Mouse (Mus musculus) intestine, postnatal 0 days (tissue): ENCODE measurements around the gene Kcnk12. TPM values are rescaled to one million over a fixed set of nuclear protein-coding genes. Genes with fewer than 3 reads are reported as not detected.

Experiments
- ATAC-seq: fragments of 200-750 bp; cut with Nextera tagmentation; 2 replicates; pipeline ENCODE4 v1.8.0; 2017; ENCODE audit warnings: mild to moderate bottlenecking, moderate TSS enrichment, moderate library complexity
- H3K27ac ChIP-seq: fragments of 300-500 bp; sonication (generic); 2 replicates; pipeline ENCODE4 v1.5.1; 2014; ENCODE audit warnings: mild to moderate bottlenecking, low read depth, low read length, moderate library complexity
- H3K27me3 ChIP-seq: fragments of 300-500 bp; sonication (generic); replicated peaks from 2 replicates; pipeline ENCODE4 v1.6.1; 2014; ENCODE audit warnings: low read length, mixed read lengths; ENCODE audit not compliant: control insufficient read depth, insufficient read depth
- H3K36me3 ChIP-seq: fragments of 300-500 bp; sonication (generic); 2 replicates; pipeline ENCODE4 v1.6.1; 2014; ENCODE audit warnings: mild to moderate bottlenecking, moderate library complexity; ENCODE audit not compliant: control insufficient read depth, insufficient read depth
- H3K4me1 ChIP-seq: fragments of 300-500 bp; sonication (generic); replicated peaks from 2 replicates; pipeline ENCODE4 v1.6.1; 2014; ENCODE audit warnings: antibody characterized with exemption, low read length, mixed read lengths; ENCODE audit not compliant: control insufficient read depth, insufficient read depth
- H3K4me2 ChIP-seq: fragments of 300-500 bp; sonication (generic); replicated peaks from 2 replicates; pipeline ENCODE4 v1.6.1; 2014; ENCODE audit warnings: low read depth, mild to moderate bottlenecking, moderate library complexity
- H3K4me3 ChIP-seq: fragments of 300-500 bp; sonication (generic); 2 replicates; pipeline ENCODE4 v1.5.1; 2014; ENCODE audit warnings: low read depth, low read length
- H3K9ac ChIP-seq: fragments of 300-500 bp; sonication (generic); 2 replicates; pipeline ENCODE4 v1.6.1; 2014; ENCODE audit warnings: mild to moderate bottlenecking, low read depth, low read length
- H3K9me3 ChIP-seq: fragments of 300-500 bp; sonication (generic); 2 replicates; pipeline ENCODE4 v1.6.1; 2016; ENCODE audit warnings: mixed run types; ENCODE audit not compliant: control insufficient read depth
- CTCF ChIP-seq: sonication (generic); IDR thresholded peaks from 2 replicates; pipeline ENCODE4 v1.5.1; 2016; ENCODE audit warnings: low read depth, mild to moderate bottlenecking, control low read depth, antibody characterized with exemption, moderate library complexity
- WGBS: fragments of 180-500 bp; shearing (Covaris S2); extraction: QIAGEN DNeasy Blood & Tissue Kit; methylation state at CpG from one replicate; pipeline ENCODE4 v1.1.7; 2014; 5-methylcytosine and 5-hydroxymethylcytosine counted together
- polyA plus RNA-seq: library from polyadenylated mRNA; unstranded; fragments of >200 nt; fragmentation: Nextera tagmentation; extraction: Ambion mirVana; gene quantifications from 2 replicates; pipeline ENCODE4 v1.2.1, GENCODE M21; 2015

Kcnk12 gene
- polyA plus RNA-seq = not detected in 2 replicates

GRCm38 (mm10) chr17:87797688-87798291, at the start of gene Kcnk12:
Gene Kcnk12 (minus strand): TSS chr17:87797994.
- Histone ChIP-seq H3K4me1 (no peaks in the 10 kb centered on the region; the same call in 1 of the 2 replicates), H3K4me2 (peak within 1 kb of the TSS; percentile 72), H3K36me3 (no peaks in the 10 kb centered on the region), H3K27ac (no peak within 1 kb of the TSS), H3K4me3 (peak within 1 kb of the TSS; percentile 43), H3K27me3 (peaks cover 59% of the 10 kb centered on the region), H3K9me3 (no peaks in the 10 kb centered on the region), H3K9ac (no peak within 1 kb of the TSS)
- 1% methylated on average over 46 of the region's 46 CpGs for WGBS
- ATAC-seq = no peak
- TF ChIP-seq CTCF = peak; percentile 38

- Histone ChIP-seq H3K36me3 (no peaks in the 10 kb centered on the region), H3K9me3 (no peaks in the 10 kb centered on the region), H3K9ac (no peak overlapping the region), H3K4me1 (no peaks in the 10 kb centered on the region), H3K4me2 (no peak overlapping the region), H3K27ac (no peak overlapping the region), H3K4me3 (no peak overlapping the region), H3K27me3 (no peaks in the 10 kb centered on the region)
- ATAC-seq = no peak
- no peak for TF ChIP-seq CTCF
- WGBS = 87% methylated on average over 5 of the region's 5 CpGs
These were observed 44.4 kb upstream of the Kcnk12 start for GRCm38 (mm10) chr17:87842156-87842555.

GRCm38 (mm10) chr17:87840079-87840478, 42.3 kb upstream of the Kcnk12 start:
- H3K4me1 ChIP-seq = no peaks in the 10 kb centered on the region
- no peak overlapping the region for H3K4me2 ChIP-seq
- H3K27me3 ChIP-seq = no peaks in the 10 kb centered on the region
- no peak for TF ChIP-seq CTCF
- WGBS = 71% methylated on average over 7 of the region's 7 CpGs
- H3K9ac ChIP-seq = no peak overlapping the region
- no peak for ATAC-seq
- no peaks in the 10 kb centered on the region for H3K9me3 ChIP-seq
- no peak overlapping the region for H3K4me3 ChIP-seq
- H3K27ac ChIP-seq = no peak overlapping the region
- no peaks in the 10 kb centered on the region for H3K36me3 ChIP-seq

DNA sequence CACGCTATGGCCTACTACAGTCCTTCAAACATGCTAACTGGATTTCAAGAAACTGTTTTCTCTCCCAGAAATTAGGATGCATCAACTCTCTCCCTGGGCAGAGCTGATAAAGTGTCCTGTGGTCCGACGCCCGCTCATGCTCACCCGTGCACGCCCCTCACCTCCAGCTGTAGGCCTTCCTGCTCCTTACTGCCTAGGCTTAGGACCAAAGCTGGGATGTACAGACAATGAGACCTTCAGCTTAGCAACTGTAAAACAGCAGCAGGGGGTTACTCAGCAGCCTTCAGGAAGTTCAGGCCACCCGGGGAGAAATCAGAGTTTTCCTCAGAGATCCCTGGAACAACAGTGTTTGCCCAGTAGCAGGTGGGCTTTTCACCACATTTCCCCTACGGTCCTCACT, 37.1 kb upstream of the Kcnk12 start:
- 54% methylated on average over 8 of the region's 8 CpGs for WGBS
- no peak for TF ChIP-seq CTCF
- Histone ChIP-seq H3K4me1 (no peaks in the 10 kb centered on the region), H3K27ac (no peak overlapping the region), H3K9ac (no peak overlapping the region), H3K36me3 (no peaks in the 10 kb centered on the region), H3K4me3 (no peak overlapping the region), H3K4me2 (no peak overlapping the region), H3K27me3 (no peaks in the 10 kb centered on the region), H3K9me3 (no peaks in the 10 kb centered on the region)
- no peak for ATAC-seq

- Histone ChIP-seq H3K4me3 (no peak overlapping the region), H3K9ac (no peak overlapping the region), H3K4me1 (no peaks in the 10 kb centered on the region), H3K4me2 (no peak overlapping the region), H3K9me3 (no peaks in the 10 kb centered on the region), H3K27me3 (0 out of 2 replicates have a peak, but pooled peaks cover 3% of the 10 kb centered on the region), H3K36me3 (no peaks in the 10 kb centered on the region), H3K27ac (no peak overlapping the region)
- WGBS = 12% methylated on average over 12 of the region's 12 CpGs
- no peak for TF ChIP-seq CTCF
- ATAC-seq = no peak
These were observed 29.1 kb upstream of the Kcnk12 start for GRCm38 (mm10) chr17:87826909-87827308.

DNA sequence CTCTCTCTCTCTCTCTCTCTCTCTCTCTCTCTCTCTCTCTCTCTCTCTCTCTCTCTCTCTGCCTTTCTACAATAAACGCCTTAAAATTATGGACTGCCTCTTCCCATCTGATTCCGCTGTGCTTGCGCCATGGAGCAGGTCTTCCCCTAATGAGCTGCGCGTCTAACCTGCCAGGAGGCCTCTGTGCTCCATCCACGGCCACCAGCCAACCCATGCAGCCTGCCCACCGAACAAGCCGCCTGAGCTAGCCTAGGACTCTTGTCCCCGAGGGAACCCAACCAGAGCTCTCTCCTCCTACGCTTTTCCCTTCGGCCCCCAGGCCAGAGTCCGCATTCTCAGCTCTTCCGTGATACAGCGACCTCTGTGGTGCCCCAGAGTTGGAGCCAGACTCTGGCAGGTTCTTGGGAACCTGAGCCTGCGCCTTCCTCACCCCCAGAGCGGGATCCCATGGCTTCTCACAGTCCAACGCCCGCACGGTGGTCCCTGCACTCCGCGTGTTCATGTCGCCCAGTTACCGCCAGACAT, 28.3 kb upstream of the Kcnk12 start:
- no peak overlapping the region for H3K4me3 ChIP-seq
- no peak for ATAC-seq
- WGBS = 19% methylated on average over 23 of the region's 23 CpGs
- TF ChIP-seq CTCF = no peak
- H3K27me3 ChIP-seq = 0 out of 2 replicates have a peak, but pooled peaks cover 3% of the 10 kb centered on the region
- no peaks in the 10 kb centered on the region for H3K4me1 ChIP-seq
- H3K9me3 ChIP-seq = no peaks in the 10 kb centered on the region
- H3K36me3 ChIP-seq = no peaks in the 10 kb centered on the region
- no peak overlapping the region for H3K27ac ChIP-seq
- H3K4me2 ChIP-seq = 0 out of 2 replicates have a peak overlapping the region, but pooled peaks have one; percentile 21
- no peak overlapping the region for H3K9ac ChIP-seq
